Mouse (Mus musculus): ENCODE data around the gene AC153137.1.

DNA sequence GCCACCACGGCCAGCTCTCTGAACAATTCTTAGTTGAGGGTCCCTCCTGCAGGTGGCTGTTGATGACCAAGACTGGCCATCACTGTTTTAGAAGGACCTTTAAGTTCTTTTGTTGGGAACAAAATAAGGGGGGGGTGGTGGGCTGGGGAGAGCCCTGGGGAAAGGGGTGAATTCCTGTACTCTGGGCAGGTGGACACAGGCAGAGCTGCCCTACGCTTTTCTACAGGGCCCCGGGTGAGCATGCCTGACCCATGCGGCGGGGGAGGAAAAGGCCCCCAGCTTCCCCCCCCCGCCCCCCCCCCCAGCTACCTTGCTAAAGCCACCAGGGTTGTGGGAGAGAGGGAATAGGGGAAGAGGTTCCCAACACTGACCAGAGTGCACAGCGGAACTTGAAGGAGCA lies 39.4 kb downstream of the AC153137.1 start:
- TF ChIP-seq CTCF (IDR thresholded peaks at IDR 0.05 in 2 of 3, conservative IDR thresholded peaks at IDR 0.05 in 1 of 3; ENCODE audit: control insufficient read depth in 1 of 3, insufficient read depth in 1 of 3, low read depth in 2 of 3, low read length in 3 of 3, poor library complexity in 1 of 3, severe bottlenecking in 1 of 3): no peak
- no peak for TF ChIP-seq RAD21 (IDR thresholded peaks at IDR 0.05; ENCODE audit: low read depth, low read length)
- no peak for TF ChIP-seq GATA1 (IDR thresholded peaks at IDR 0.05; ENCODE audit: low read depth, low read length)
- no peak for TF ChIP-seq ZMIZ1 (IDR thresholded peaks at IDR 0.05; ENCODE audit: low read depth, low read length)
- no peak for TF ChIP-seq NRF1 (IDR thresholded peaks at IDR 0.05; ENCODE audit: insufficient read depth, low read depth, low read length, poor library complexity, severe bottlenecking)
- no peak for TF ChIP-seq MAFK (IDR thresholded peaks at IDR 0.05; ENCODE audit: borderline replicate concordance, low read depth, low read length)
- no peak for TF ChIP-seq USF2 (IDR thresholded peaks at IDR 0.05; ENCODE audit: borderline replicate concordance in 1 of 2, insufficient read depth in 1 of 2, low read depth in 1 of 2, low read length in 2 of 2)
- no peak for TF ChIP-seq MYB (IDR thresholded peaks at IDR 0.05; ENCODE audit: low read depth, low read length)

Measured in MEL (cell line).